Mouse (Mus musculus): ENCODE measurements around the gene Adamts2. TPM values are rescaled to one million over a fixed set of nuclear protein-coding genes. Genes with fewer than 3 reads are reported as not detected.

Adamts2 gene
- total and polyA plus RNA-seq, 3 experiments, result not detected

DNA sequence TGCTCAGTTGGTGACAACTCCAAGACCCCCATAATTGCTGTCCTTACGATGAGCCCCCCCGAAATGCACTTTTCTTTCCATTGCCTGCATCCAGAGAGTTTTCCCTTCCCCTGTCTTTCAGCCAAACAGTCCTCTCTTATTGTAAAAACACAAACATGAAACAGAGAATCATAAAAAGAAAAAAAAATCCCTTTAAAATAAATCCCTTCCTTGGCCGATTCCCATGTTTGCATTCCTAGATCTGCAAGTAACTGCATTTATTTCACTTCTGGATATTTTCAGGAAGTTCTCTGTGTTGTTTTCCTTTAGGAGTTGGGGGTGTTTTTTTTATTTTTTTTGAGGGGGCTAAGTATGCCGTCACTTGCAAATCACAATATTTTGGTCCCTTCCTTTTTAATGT, 19.0 kb downstream of the Adamts2 start:
- no peak for DNase-seq (ENCODE audit: extremely low read depth)
- peaks cover 95% of the 10 kb centered on the region for H3K27me3 ChIP-seq (replicated peaks)
- no peaks in the 10 kb centered on the region for H3K36me3 ChIP-seq (replicated peaks in 1 of 2; ENCODE audit: control insufficient read depth in 1 of 2, insufficient read depth in 1 of 2, low read length in 1 of 2)
- no peaks in the 10 kb centered on the region; the same call in 1 of the 2 replicates for H3K79me2 ChIP-seq (replicated peaks; ENCODE audit: control insufficient read depth, extremely low read depth, insufficient read depth, poor library complexity, severe bottlenecking)
- TF ChIP-seq EP300 (IDR thresholded peaks at IDR 0.05; ENCODE audit: low read length) (no peak), CTCF (conservative IDR thresholded peaks at IDR 0.05 in 1 of 2, IDR thresholded peaks at IDR 0.05 in 1 of 2; ENCODE audit: low read depth in 2 of 2, low read length in 2 of 2) (no peak), GABPA (IDR thresholded peaks at IDR 0.05; ENCODE audit: insufficient replicate concordance, low read depth, low read length) (no peak), NRF1 (IDR thresholded peaks at IDR 0.05; ENCODE audit: low read depth, low read length) (no peak), MAZ (IDR thresholded peaks at IDR 0.05; ENCODE audit: low read depth, low read length) (no peak)
- dilution Hi-C loops (cut with MboI; ENCODE audit: extremely low pct_ligation_motif_present, extremely low pct_unique_long_range_greater_than_20kb, low sequenced_read_pairs), result no loop called here
- no peaks in the 10 kb centered on the region for H3K4me1 ChIP-seq (ENCODE audit: control insufficient read depth in 1 of 2, insufficient read depth in 2 of 2)
- no peaks in the 10 kb centered on the region for H3K9me3 ChIP-seq (replicated peaks; ENCODE audit: low read length)
- no peak overlapping the region for H3K9ac ChIP-seq (ENCODE audit: insufficient read depth, low read depth)
- H3K4me3 ChIP-seq (replicated peaks in 1 of 3; ENCODE audit: low read depth in 2 of 3, low read length in 2 of 3, poor library complexity in 1 of 3), result no peak overlapping the region
- in situ Hi-C loops (cut with MboI; ENCODE audit: low pct_ligation_motif_present, low pct_unique_long_range_greater_than_20kb, low sequenced_read_pairs), result no loop called here
- no peak overlapping the region for H3K27ac ChIP-seq (ENCODE audit: insufficient read depth, low read depth)
- no peak overlapping the region for H3K4me2 ChIP-seq (ENCODE audit: insufficient read depth, low read depth, poor library complexity, severe bottlenecking)

- peaks cover 92% of the 10 kb centered on the region for H3K27me3 ChIP-seq (replicated peaks)
- dilution Hi-C loops (cut with MboI; ENCODE audit: extremely low pct_ligation_motif_present, extremely low pct_unique_long_range_greater_than_20kb, low sequenced_read_pairs), result no loop called here
- H3K4me1 ChIP-seq (ENCODE audit: control insufficient read depth in 1 of 2, insufficient read depth in 2 of 2), result no peaks in the 10 kb centered on the region
- H3K4me3 ChIP-seq (replicated peaks in 1 of 3; ENCODE audit: low read depth in 2 of 3, low read length in 2 of 3, poor library complexity in 1 of 3), result no peak overlapping the region
- H3K9me3 ChIP-seq (replicated peaks; ENCODE audit: low read length), result no peaks in the 10 kb centered on the region
- no peak overlapping the region for H3K27ac ChIP-seq (ENCODE audit: insufficient read depth, low read depth)
- H3K36me3 ChIP-seq (replicated peaks in 1 of 2; ENCODE audit: control insufficient read depth in 1 of 2, insufficient read depth in 1 of 2, low read length in 1 of 2), result no peaks in the 10 kb centered on the region
- TF ChIP-seq RAD21 (IDR thresholded peaks at IDR 0.05; ENCODE audit: low read depth, low read length) (no peak), PAX5 (IDR thresholded peaks at IDR 0.05; ENCODE audit: low read length) (no peak), USF1 (IDR thresholded peaks at IDR 0.05; ENCODE audit: low read depth, low read length) (no peak)
- no peak for DNase-seq (ENCODE audit: extremely low read depth)
- no peaks in the 10 kb centered on the region; the same call in 1 of the 2 replicates for H3K79me2 ChIP-seq (replicated peaks; ENCODE audit: control insufficient read depth, extremely low read depth, insufficient read depth, poor library complexity, severe bottlenecking)
- no peak overlapping the region for H3K9ac ChIP-seq (ENCODE audit: insufficient read depth, low read depth)
- no peak overlapping the region for H3K4me2 ChIP-seq (ENCODE audit: insufficient read depth, low read depth, poor library complexity, severe bottlenecking)
- in situ Hi-C loops (cut with MboI; ENCODE audit: low pct_ligation_motif_present, low pct_unique_long_range_greater_than_20kb, low sequenced_read_pairs), result no loop called here
Observed at GRCm38 (mm10) chr11:50621364-50621763, 19.5 kb downstream of the Adamts2 start.

- in situ Hi-C loops (cut with MboI; ENCODE audit: low pct_ligation_motif_present, low pct_unique_long_range_greater_than_20kb, low sequenced_read_pairs), result no loop called here
- Histone ChIP-seq H3K36me3 (replicated peaks in 1 of 2; ENCODE audit: control insufficient read depth in 1 of 2, insufficient read depth in 1 of 2, low read length in 1 of 2) (no peaks in the 10 kb centered on the region), H3K4me3 (replicated peaks in 1 of 3; ENCODE audit: low read depth in 2 of 3, low read length in 2 of 3, poor library complexity in 1 of 3) (no peak overlapping the region), H3K4me1 (ENCODE audit: control insufficient read depth in 1 of 2, insufficient read depth in 2 of 2) (no peaks in the 10 kb centered on the region), H3K9ac (ENCODE audit: insufficient read depth, low read depth) (no peak overlapping the region), H3K79me2 (replicated peaks; ENCODE audit: control insufficient read depth, extremely low read depth, insufficient read depth, poor library complexity, severe bottlenecking) (no peaks in the 10 kb centered on the region; the same call in 1 of the 2 replicates), H3K9me3 (replicated peaks; ENCODE audit: low read length) (no peaks in the 10 kb centered on the region), H3K4me2 (ENCODE audit: insufficient read depth, low read depth, poor library complexity, severe bottlenecking) (no peak overlapping the region), H3K27me3 (replicated peaks) (peaks cover 92% of the 10 kb centered on the region), H3K27ac (ENCODE audit: insufficient read depth, low read depth) (no peak overlapping the region)
- dilution Hi-C loops (cut with MboI; ENCODE audit: extremely low pct_ligation_motif_present, extremely low pct_unique_long_range_greater_than_20kb, low sequenced_read_pairs), result no loop called here
- no peak for DNase-seq (ENCODE audit: extremely low read depth)
- TF ChIP-seq KAT2A (IDR thresholded peaks at IDR 0.05; ENCODE audit: insufficient replicate concordance, low read length) (no peak), CHD1 (IDR thresholded peaks at IDR 0.05; ENCODE audit: low read depth, low read length) (no peak), ELF1 (IDR thresholded peaks at IDR 0.05; ENCODE audit: low read depth, low read length) (no peak), BHLHE40 (IDR thresholded peaks at IDR 0.05; ENCODE audit: low read depth, low read length) (no peak), TBP (conservative IDR thresholded peaks at IDR 0.05; ENCODE audit: low read depth, low read length) (no peak), MAFK (IDR thresholded peaks at IDR 0.05; ENCODE audit: insufficient replicate concordance, low read length) (no peak), MEF2A (IDR thresholded peaks at IDR 0.05; ENCODE audit: borderline replicate concordance, low read depth, low read length) (no peak), NELFE (IDR thresholded peaks at IDR 0.05; ENCODE audit: low read depth, low read length) (no peak), MYC (IDR thresholded peaks at IDR 0.05; ENCODE audit: low read depth, low read length) (no peak), UBTF (IDR thresholded peaks at IDR 0.05; ENCODE audit: low read depth, low read length) (no peak), RCOR1 (conservative IDR thresholded peaks at IDR 0.05; ENCODE audit: low read depth, low read length) (no peak), HCFC1 (IDR thresholded peaks at IDR 0.05; ENCODE audit: low read depth, low read length) (no peak), PAX5 (IDR thresholded peaks at IDR 0.05; ENCODE audit: low read length) (no peak), CTCF (conservative IDR thresholded peaks at IDR 0.05 in 1 of 2, IDR thresholded peaks at IDR 0.05 in 1 of 2; ENCODE audit: low read depth in 2 of 2, low read length in 2 of 2) (no peak)
Observed at GRCm38 (mm10) chr11:50622238-50622726, 20.4 kb downstream of the Adamts2 start.

All from CH12.LX (cell line).